In genomic region chr2:25865412-25865811, GRCm38 (mm10) we compare ENCODE assay signal across 10 mouse cellular contexts. TPM values are rescaled to one million over a fixed set of nuclear protein-coding genes. Genes with fewer than 3 reads are reported as not detected.
DNase-seq lines count a peak whose midpoint lies in the region; ATAC-seq and TF ChIP-seq lines count a peak whose summit lies in the region.
"Had no signal": no experiment of that assay in that cellular context is flagged by ENCODE, and none has a peak within 500 bp of the region (broad histone marks: within the 10 kb centered on the region; RNA-seq: fewer than 3 reads in every experiment).

No protein-coding gene starts in this region.

- H3K9me3 ChIP-seq in hindbrain, embryonic 16.5 days (ENCODE audit: control insufficient read depth, low read length), result no peaks in the 10 kb centered on the region

- H3K4me1 ChIP-seq in hindbrain, embryonic 16.5 days (ENCODE audit: control insufficient read depth, insufficient read depth, low read depth, low read length), result peaks cover 27% of the 10 kb centered on the region
- H3K4me1 ChIP-seq in olfactory bulb, adult 2 months (ENCODE audit: control insufficient read depth, insufficient read depth, low read length), result peaks cover 48% of the 10 kb centered on the region

- H3K4me3 ChIP-seq in hindbrain, embryonic 16.5 days (ENCODE audit: low read length), result no peak overlapping the region
- peak overlapping the region; percentile 13 for H3K4me3 ChIP-seq in olfactory bulb, adult 2 months (ENCODE audit: insufficient read depth, low read depth, low read length)

- WGBS in hindbrain, embryonic 16.5 days, result 9% methylated on average over 4 of the region's 4 CpGs
- 3% methylated on average over 4 of the region's 4 CpGs for WGBS in olfactory bulb, adult 2 months

- peak; percentile 60; the same call in 1 of the 2 replicates for ATAC-seq in hindbrain, embryonic 16.5 days

- peak; percentile 16 to 39 for DNase-seq in kidney, postnatal 4 days
- no peak for DNase-seq in kidney, adult 8-10 months
- DNase-seq in cerebellum, adult 9-11 months, result peak; percentile 60
- no peak for DNase-seq in thymus, adult 18-20 months
- no peak for DNase-seq in kidney, adult 18-20 months
- no peak for DNase-seq in kidney, adult 11 months

- H3K4me2 ChIP-seq in hindbrain, embryonic 16.5 days (ENCODE audit: low read length), result no peak overlapping the region; the same call in 1 of the 2 replicates

- no peaks in the 10 kb centered on the region for H3K27me3 ChIP-seq in hindbrain, embryonic 16.5 days (replicated peaks; ENCODE audit: control insufficient read depth, insufficient read depth, low read length)

- no peak for TF ChIP-seq POLR2A in olfactory bulb, adult 2 months (IDR thresholded peaks at IDR 0.05; ENCODE audit: insufficient read depth, low read depth, low read length)

- no peak for TF ChIP-seq CTCF in olfactory bulb, adult 2 months (IDR thresholded peaks at IDR 0.05; ENCODE audit: insufficient read depth, low read depth, low read length)

- no peak overlapping the region for H3K9ac ChIP-seq in hindbrain, embryonic 16.5 days (ENCODE audit: low read depth, low read length)

- 0 out of 2 replicates have a peak overlapping the region, but pooled peaks have one; percentile 2 for H3K27ac ChIP-seq in hindbrain, embryonic 16.5 days (ENCODE audit: low read depth, low read length)
- peak overlapping the region; percentile 37 for H3K27ac ChIP-seq in olfactory bulb, adult 2 months (ENCODE audit: insufficient read depth, low read depth, low read length)

- no peaks in the 10 kb centered on the region for H3K36me3 ChIP-seq in hindbrain, embryonic 16.5 days (ENCODE audit: control insufficient read depth, insufficient read depth, low read length)

RNA-seq across cellular contexts. Expression of gene Kcnt1, which starts 1.9 kb away (rescaled TPM):
- polyA plus RNA-seq in hindbrain, embryonic 16.5 days (2015; fragmentation: Nextera tagmentation; extraction: Ambion mirVana), result 21.2 and 27.4 TPM in 2 replicates
- polyA plus RNA-seq in olfactory bulb, adult 2 months (2012; ENCODE audit: insufficient read depth, insufficient read length, low replicate concordance, missing spikeins), result 206 and 256 TPM in 2 replicates

RNA-seq across cellular contexts. Expression of gene Sohlh1, which starts 18.4 kb away (rescaled TPM):
- polyA plus RNA-seq in hindbrain, embryonic 16.5 days (2015; fragmentation: Nextera tagmentation; extraction: Ambion mirVana), result not detected in 2 replicates
- polyA plus RNA-seq in olfactory bulb, adult 2 months (2012; ENCODE audit: insufficient read depth, insufficient read length, low replicate concordance, missing spikeins), result not detected in 2 replicates
- polyA plus RNA-seq: liver, adult 2 months; spleen, adult 2 months had no signal

RNA-seq across cellular contexts. Expression of gene Lcn9, which starts 42.5 kb away (rescaled TPM):
- polyA plus RNA-seq in hindbrain, embryonic 16.5 days (2015; fragmentation: Nextera tagmentation; extraction: Ambion mirVana), result not detected in 2 replicates
- not detected in 2 replicates for polyA plus RNA-seq in olfactory bulb, adult 2 months (2012; ENCODE audit: insufficient read depth, insufficient read length, low replicate concordance, missing spikeins)
- polyA plus RNA-seq: liver, adult 2 months; spleen, adult 2 months had no signal

RNA-seq across cellular contexts. Expression of gene Glt6d1, which starts 49.8 kb away (rescaled TPM):
- not detected in 2 replicates for polyA plus RNA-seq in hindbrain, embryonic 16.5 days (2015; fragmentation: Nextera tagmentation; extraction: Ambion mirVana)
- polyA plus RNA-seq in olfactory bulb, adult 2 months (2012; ENCODE audit: insufficient read depth, insufficient read length, low replicate concordance, missing spikeins), result not detected in 2 replicates
- polyA plus RNA-seq: liver, adult 2 months; spleen, adult 2 months had no signal

Comparison
In these comparisons a context has a peak if more than half of its experiments do, and no peak if none do; other contexts are left out.
1. DNase-seq: peak in kidney, postnatal 4 days (2 of 2) and cerebellum, adult 9-11 months (single experiment); none in kidney, adult 8-10 months (0 of 2), thymus, adult 18-20 months (0 of 2), kidney, adult 18-20 months (single experiment) and kidney, adult 11 months (single experiment).